Mouse (Mus musculus): ENCODE data around the gene Fhod1.

- no peak for TF ChIP-seq GATA1 (IDR thresholded peaks at IDR 0.05; ENCODE audit: borderline replicate concordance, low read length)
- no peak for TF ChIP-seq FLI1 (IDR thresholded peaks at IDR 0.05; ENCODE audit: low read length)
Measured at GRCm38 (mm10) chr8:105336373-105337130, 11.2 kb downstream of the Fhod1 start.
